Mouse (Mus musculus): Measurements from ENCODE around the gene Nr5a2. TPM values are rescaled to one million over a fixed set of nuclear protein-coding genes. Genes with fewer than 3 reads are reported as not detected.

Nr5a2 gene
- polyA plus RNA-seq, 1 experiment from 2014 or later, result 10.5 TPM

- no peaks in the 10 kb centered on the region for H3K36me3 ChIP-seq
- ATAC-seq, result no peak
- peaks cover 12% of the 10 kb centered on the region; the same call in 1 of the 2 replicates for H3K4me1 ChIP-seq (replicated peaks)
- no peaks in the 10 kb centered on the region for H3K9me3 ChIP-seq
- peak overlapping the region; percentile 59 for H3K4me3 ChIP-seq (replicated peaks)
- peak overlapping the region; percentile 85 for H3K4me2 ChIP-seq (replicated peaks)
- peak overlapping the region; percentile 72 for H3K9ac ChIP-seq
- 3% methylated on average over 20 of the region's 20 CpGs for WGBS
- peaks cover 32% of the 10 kb centered on the region for H3K27me3 ChIP-seq (replicated peaks)
- H3K27ac ChIP-seq, result peak overlapping the region; percentile 77
Measured at GRCm38 (mm10) chr1:136947394-136948126, 12.7 kb downstream of the Nr5a2 start.

- Histone ChIP-seq H3K4me3 (replicated peaks) (peak overlapping the region; percentile 59), H3K9me3 (no peaks in the 10 kb centered on the region), H3K4me2 (replicated peaks) (peak overlapping the region; percentile 85), H3K27ac (peak overlapping the region; percentile 77), H3K9ac (peak overlapping the region; percentile 72), H3K36me3 (no peaks in the 10 kb centered on the region), H3K27me3 (replicated peaks) (peaks cover 26% of the 10 kb centered on the region), H3K4me1 (replicated peaks) (0 out of 2 replicates have a peak, but pooled peaks cover 7% of the 10 kb centered on the region)
- no peak for ATAC-seq
- WGBS, result 2% methylated on average over 18 of the region's 18 CpGs
Measured at GRCm38 (mm10) chr1:136946806-136947393, 13.3 kb downstream of the Nr5a2 start.

DNA sequence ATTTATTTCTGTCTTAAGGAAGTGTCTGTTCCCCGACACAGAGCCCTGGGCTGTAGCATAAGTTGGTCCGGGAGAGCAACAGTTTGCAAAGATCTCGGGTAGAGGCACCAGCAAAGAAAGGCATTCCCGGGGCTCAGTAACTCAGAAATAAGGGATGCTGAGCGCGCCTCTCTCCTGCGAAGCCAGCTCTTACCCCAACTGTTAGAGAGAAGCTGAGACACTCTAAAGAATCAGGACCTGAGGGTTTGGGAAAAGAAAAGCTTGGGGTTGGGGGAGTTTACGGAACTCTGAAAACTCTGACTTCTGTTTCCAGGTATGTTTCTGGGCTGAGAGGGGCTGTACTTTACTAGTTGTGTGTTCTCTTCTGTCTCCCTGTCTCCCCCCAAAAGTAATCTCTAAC, 13.8 kb downstream of the Nr5a2 start:
- H3K4me3 ChIP-seq (replicated peaks), result peak overlapping the region; percentile 59
- no peak overlapping the region for H3K9ac ChIP-seq
- peak overlapping the region; percentile 85 for H3K4me2 ChIP-seq (replicated peaks)
- peaks cover 25% of the 10 kb centered on the region for H3K27me3 ChIP-seq (replicated peaks)
- peak overlapping the region; percentile 36 for H3K27ac ChIP-seq
- H3K4me1 ChIP-seq (replicated peaks), result 0 out of 2 replicates have a peak, but pooled peaks cover 7% of the 10 kb centered on the region
- no peaks in the 10 kb centered on the region for H3K9me3 ChIP-seq
- under 1% methylated on average over 8 of the region's 8 CpGs for WGBS
- H3K36me3 ChIP-seq, result no peaks in the 10 kb centered on the region
- no peak; the same call in 1 of the 2 replicates for ATAC-seq

DNA sequence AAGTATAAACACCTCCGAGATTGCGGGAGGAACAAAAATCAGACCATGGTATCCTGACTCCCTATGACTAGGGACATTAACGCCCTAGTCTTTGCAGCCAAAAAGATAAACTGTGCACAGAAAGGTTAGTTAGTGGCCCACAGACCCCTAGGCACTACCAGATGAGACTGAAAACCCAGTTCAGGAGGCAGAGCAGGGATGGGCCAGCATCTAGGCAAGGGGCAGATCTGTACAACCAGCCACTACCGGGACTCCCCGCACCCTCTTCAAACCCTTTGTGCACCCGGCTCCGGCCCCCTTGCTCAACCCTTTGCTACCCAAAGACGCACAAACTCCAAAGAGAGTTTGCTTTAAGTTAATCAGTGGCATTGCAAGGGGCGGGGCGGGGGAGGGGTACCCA, 14.4 kb downstream of the Nr5a2 start:
- Histone ChIP-seq H3K9me3 (no peaks in the 10 kb centered on the region), H3K4me1 (replicated peaks) (0 out of 2 replicates have a peak, but pooled peaks cover 7% of the 10 kb centered on the region), H3K9ac (no peak overlapping the region), H3K4me3 (replicated peaks) (peak overlapping the region; percentile 59), H3K36me3 (no peaks in the 10 kb centered on the region), H3K4me2 (replicated peaks) (peak overlapping the region; percentile 85), H3K27ac (peak overlapping the region; percentile 49; the same call in 1 of the 2 replicates), H3K27me3 (replicated peaks) (peaks cover 21% of the 10 kb centered on the region)
- ATAC-seq, result peak; percentile 57
- WGBS, result 2% methylated on average over 10 of the region's 10 CpGs

DNA sequence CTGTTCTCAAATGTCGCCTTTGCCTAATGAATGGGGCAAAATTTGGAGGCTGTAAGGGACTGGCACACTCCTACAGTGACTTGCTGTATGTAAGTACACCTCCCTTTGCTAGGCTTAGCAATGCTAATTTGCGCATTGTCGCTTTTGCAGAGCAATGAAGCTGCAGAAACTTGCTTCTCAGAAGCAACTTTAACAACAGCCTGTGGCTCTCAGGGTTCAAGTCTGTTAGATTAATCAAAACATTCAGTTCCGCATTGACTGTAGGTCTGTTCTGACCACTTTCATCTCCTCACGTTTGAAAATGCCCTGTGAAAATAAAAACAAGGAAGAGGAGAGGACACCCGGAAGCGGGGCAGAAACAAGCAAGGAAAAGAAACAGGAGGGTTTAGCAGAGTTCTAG, 14.8 kb downstream of the Nr5a2 start:
- 17% methylated on average over 7 of the region's 7 CpGs for WGBS
- no peak overlapping the region for H3K9ac ChIP-seq
- H3K27me3 ChIP-seq (replicated peaks), result peaks cover 17% of the 10 kb centered on the region
- peak overlapping the region; percentile 85 for H3K4me2 ChIP-seq (replicated peaks)
- peak overlapping the region; percentile 59 for H3K4me3 ChIP-seq (replicated peaks)
- ATAC-seq, result no peak
- no peaks in the 10 kb centered on the region for H3K36me3 ChIP-seq
- 0 out of 2 replicates have a peak, but pooled peaks cover 7% of the 10 kb centered on the region for H3K4me1 ChIP-seq (replicated peaks)
- peak overlapping the region; percentile 49; the same call in 1 of the 2 replicates for H3K27ac ChIP-seq
- no peaks in the 10 kb centered on the region for H3K9me3 ChIP-seq

GRCm38 (mm10) chr1:136940603-136941002, 19.6 kb downstream of the Nr5a2 start:
- H3K27ac ChIP-seq, result no peak overlapping the region
- no peaks in the 10 kb centered on the region for H3K36me3 ChIP-seq
- H3K9me3 ChIP-seq, result no peaks in the 10 kb centered on the region
- no peak overlapping the region for H3K9ac ChIP-seq
- no peak overlapping the region for H3K4me2 ChIP-seq (replicated peaks)
- no peak for ATAC-seq
- no peaks in the 10 kb centered on the region for H3K27me3 ChIP-seq (replicated peaks)
- H3K4me3 ChIP-seq (replicated peaks), result no peak overlapping the region
- H3K4me1 ChIP-seq (replicated peaks), result 0 out of 2 replicates have a peak, but pooled peaks cover under 1% of the 10 kb centered on the region
- 88% methylated on average over 5 of the region's 5 CpGs for WGBS

- no peak overlapping the region for H3K27ac ChIP-seq
- H3K27me3 ChIP-seq (replicated peaks), result no peaks in the 10 kb centered on the region
- H3K9me3 ChIP-seq, result no peaks in the 10 kb centered on the region
- 55% methylated on average over 1 of the region's 1 CpGs for WGBS
- H3K4me1 ChIP-seq (replicated peaks), result 0 out of 2 replicates have a peak, but pooled peaks cover 5% of the 10 kb centered on the region
- no peak for ATAC-seq
- H3K36me3 ChIP-seq, result no peaks in the 10 kb centered on the region
- H3K4me2 ChIP-seq (replicated peaks), result no peak overlapping the region
- H3K9ac ChIP-seq, result no peak overlapping the region
- H3K4me3 ChIP-seq (replicated peaks), result no peak overlapping the region
Measured at GRCm38 (mm10) chr1:136939220-136939619, 21.0 kb downstream of the Nr5a2 start.

- ATAC-seq, result no peak
- peaks cover 10% of the 10 kb centered on the region for H3K4me1 ChIP-seq (replicated peaks)
- no peak overlapping the region for H3K9ac ChIP-seq
- H3K9me3 ChIP-seq, result no peaks in the 10 kb centered on the region
- no peaks in the 10 kb centered on the region for H3K27me3 ChIP-seq (replicated peaks)
- 83% methylated on average over 9 of the region's 9 CpGs for WGBS
- no peak overlapping the region for H3K4me2 ChIP-seq (replicated peaks)
- H3K36me3 ChIP-seq, result no peaks in the 10 kb centered on the region
- no peak overlapping the region for H3K27ac ChIP-seq
- H3K4me3 ChIP-seq (replicated peaks), result no peak overlapping the region
Measured at GRCm38 (mm10) chr1:136935960-136936324, 24.3 kb downstream of the Nr5a2 start.

DNA sequence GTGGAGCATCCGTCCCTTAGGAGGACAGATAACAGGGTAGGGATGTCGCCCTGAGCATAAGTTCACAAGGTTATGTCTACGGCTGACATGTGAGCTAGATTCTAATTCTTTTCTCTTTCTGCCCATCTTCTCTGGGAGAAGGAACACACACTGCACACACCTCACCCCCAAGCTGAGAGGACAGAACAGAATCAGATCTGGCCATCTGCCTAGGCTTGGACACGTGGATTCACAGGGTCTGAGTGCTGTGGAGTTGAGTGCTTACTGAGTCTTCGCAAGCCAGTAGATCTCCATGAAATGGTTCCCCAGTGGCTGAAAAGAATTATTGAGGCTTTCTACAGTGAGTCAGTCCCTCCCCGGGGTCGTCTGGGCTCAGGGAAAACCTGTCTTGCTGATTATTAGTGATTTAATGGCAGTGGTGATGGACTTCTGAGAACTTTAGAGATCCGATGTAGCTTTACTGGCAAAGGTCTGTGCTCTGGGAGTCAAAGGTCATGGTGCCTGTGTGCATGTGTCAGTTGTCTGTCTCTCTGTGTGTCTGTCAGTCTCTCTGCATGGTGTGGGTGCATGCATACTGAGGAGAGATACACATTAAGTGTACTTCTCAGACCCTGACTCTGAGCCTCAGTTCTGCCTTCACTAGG, 24.8 kb downstream of the Nr5a2 start:
- no peak for ATAC-seq
- Histone ChIP-seq H3K4me1 (replicated peaks) (peaks cover 15% of the 10 kb centered on the region), H3K9me3 (no peaks in the 10 kb centered on the region), H3K9ac (no peak overlapping the region), H3K27ac (no peak overlapping the region), H3K4me2 (replicated peaks) (no peak overlapping the region), H3K36me3 (no peaks in the 10 kb centered on the region), H3K27me3 (replicated peaks) (no peaks in the 10 kb centered on the region), H3K4me3 (replicated peaks) (no peak overlapping the region)
- WGBS, result 52% methylated on average over 8 of the region's 8 CpGs

DNA sequence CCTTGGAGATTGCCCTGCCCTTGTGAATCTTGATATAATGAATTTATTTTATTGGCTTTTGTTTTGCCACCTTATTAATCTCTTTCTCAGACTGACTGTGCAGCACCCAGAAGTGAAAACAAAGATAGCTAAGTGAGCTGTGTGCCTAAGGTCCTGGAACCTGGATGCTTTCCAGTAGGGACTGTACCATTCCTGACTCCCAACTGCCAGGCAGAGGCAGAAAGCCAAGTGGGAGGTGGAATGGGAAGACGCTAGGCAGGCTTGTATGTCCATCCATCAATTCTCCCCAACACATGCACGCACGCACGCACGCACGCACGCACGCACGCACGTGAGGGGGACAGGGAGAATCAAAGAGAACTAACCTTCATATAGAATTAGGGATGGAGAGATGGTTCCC, 26.2 kb downstream of the Nr5a2 start:
- Histone ChIP-seq H3K4me2 (replicated peaks) (no peak overlapping the region), H3K4me1 (replicated peaks) (peaks cover 23% of the 10 kb centered on the region), H3K9ac (no peak overlapping the region), H3K27me3 (replicated peaks) (no peaks in the 10 kb centered on the region), H3K4me3 (replicated peaks) (no peak overlapping the region), H3K9me3 (no peaks in the 10 kb centered on the region), H3K36me3 (no peaks in the 10 kb centered on the region), H3K27ac (no peak overlapping the region)
- 86% methylated on average over 10 of the region's 10 CpGs for WGBS
- no peak for ATAC-seq

DNA sequence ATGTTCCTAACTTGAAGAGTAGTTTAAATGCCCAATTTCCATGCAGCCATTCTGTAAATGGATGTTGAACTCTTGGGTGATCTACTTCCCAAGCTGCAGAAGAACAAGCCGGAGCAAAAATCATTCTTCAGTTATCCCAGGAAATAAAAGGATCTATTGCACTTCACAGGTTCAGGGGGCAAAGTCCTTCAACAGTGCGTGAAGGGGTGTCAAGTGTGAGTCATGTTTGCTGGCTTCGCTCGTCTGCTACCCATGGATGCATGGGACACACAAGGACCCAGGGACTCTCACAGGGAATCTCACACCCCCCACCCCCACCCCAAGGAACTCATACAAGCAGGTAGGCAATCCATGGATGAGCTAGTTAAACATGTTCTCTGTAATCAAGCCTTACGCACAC, 29.2 kb downstream of the Nr5a2 start:
- Histone ChIP-seq H3K27ac (peak overlapping the region; percentile 51; the same call in 1 of the 2 replicates), H3K4me3 (replicated peaks) (no peak overlapping the region), H3K27me3 (replicated peaks) (no peaks in the 10 kb centered on the region), H3K4me2 (replicated peaks) (peak overlapping the region; percentile 22; the same call in 1 of the 2 replicates), H3K9ac (no peak overlapping the region), H3K9me3 (no peaks in the 10 kb centered on the region), H3K4me1 (replicated peaks) (peaks cover 23% of the 10 kb centered on the region), H3K36me3 (no peaks in the 10 kb centered on the region)
- 71% methylated on average over 5 of the region's 5 CpGs for WGBS
- peak; percentile 87 for ATAC-seq

- no peak overlapping the region for H3K4me3 ChIP-seq (replicated peaks)
- ATAC-seq, result peak; percentile 61
- WGBS, result 69% methylated on average over 6 of the region's 6 CpGs
- H3K27me3 ChIP-seq (replicated peaks), result no peaks in the 10 kb centered on the region
- H3K27ac ChIP-seq, result no peak overlapping the region
- H3K9ac ChIP-seq, result no peak overlapping the region
- H3K4me2 ChIP-seq (replicated peaks), result 0 out of 2 replicates have a peak overlapping the region, but pooled peaks have one; percentile 4
- peaks cover 18% of the 10 kb centered on the region for H3K4me1 ChIP-seq (replicated peaks)
- no peaks in the 10 kb centered on the region for H3K9me3 ChIP-seq
- H3K36me3 ChIP-seq, result no peaks in the 10 kb centered on the region
Measured at GRCm38 (mm10) chr1:136929743-136930142, 30.5 kb downstream of the Nr5a2 start.

Data from intestine, embryonic 15.5 days (tissue).